ENCODE assay signal across 19 mouse cellular contexts in genomic region chr2:156781836-156782480, GRCm38 (mm10). TPM values are rescaled to one million over a fixed set of nuclear protein-coding genes. Genes with fewer than 3 reads are reported as not detected.
DNase-seq lines count a peak whose midpoint lies in the region; ATAC-seq lines count a peak whose summit lies in the region.
"Had no signal": no experiment of that assay in that cellular context is flagged by ENCODE, and none has a peak within 500 bp of the region (broad histone marks: within the 10 kb centered on the region; RNA-seq: fewer than 3 reads in every experiment).

No protein-coding gene starts in this region.

- WGBS in heart, embryonic 10.5 days, result 64% methylated on average over 4 of the region's 4 CpGs
- 33% methylated on average over 4 of the region's 4 CpGs for WGBS in liver, embryonic 12.5 days (ENCODE audit: insufficient replicate concordance)

- peak overlapping the region; percentile 63 for H3K4me2 ChIP-seq in liver, embryonic 12.5 days
- H3K4me2 ChIP-seq: heart, embryonic 15.5 days; neural tube, embryonic 13.5 days had no signal

- intact Hi-C loops in heart, postnatal 25 days (cut with DNase I), result no loop called here

- H3K9ac ChIP-seq in liver, embryonic 12.5 days, result peak overlapping the region; percentile 40
- H3K9ac ChIP-seq: heart, embryonic 15.5 days; kidney, embryonic 15.5 days; neural tube, embryonic 13.5 days had no signal

- peak overlapping the region; percentile 83 for H3K27ac ChIP-seq in heart, embryonic 10.5 days
- H3K27ac ChIP-seq in liver, embryonic 12.5 days, result peak overlapping the region; percentile 90
- H3K27ac ChIP-seq: kidney, embryonic 15.5 days; neural tube, embryonic 13.5 days had no signal

- peak; percentile 75 for ATAC-seq in liver, embryonic 12.5 days
- no peak for ATAC-seq in erythroid progenitor cell, adult 5-6 weeks (replicated peaks; ENCODE audit: low FRiP score, poor library complexity, severe bottlenecking)
- ATAC-seq: hindbrain, embryonic 16.5 days; midbrain, embryonic 16.5 days; Patski had no signal

- no peaks in the 10 kb centered on the region for H3K9me3 ChIP-seq in heart, embryonic 10.5 days
- peaks cover 8% of the 10 kb centered on the region; the same call in 1 of the 2 replicates for H3K9me3 ChIP-seq in liver, embryonic 12.5 days (replicated peaks)
- H3K9me3 ChIP-seq: heart, embryonic 15.5 days; kidney, embryonic 15.5 days; neural tube, embryonic 13.5 days had no signal

- peaks cover 41% of the 10 kb centered on the region for H3K36me3 ChIP-seq in heart, embryonic 10.5 days
- no peaks in the 10 kb centered on the region for H3K36me3 ChIP-seq in liver, embryonic 12.5 days
- H3K36me3 ChIP-seq: kidney, embryonic 15.5 days; neural tube, embryonic 13.5 days had no signal

- peak; percentile 82 for DNase-seq in heart, embryonic 10.5 days (ENCODE audit: low spot score)
- no peak for DNase-seq in heart, postnatal 25 days (ENCODE audit: low spot score)
- peak; percentile 50 for DNase-seq in testis, postnatal 10 days (ENCODE audit: low spot score)
- no peak for DNase-seq in testis, postnatal 14 days (ENCODE audit: low spot score)
- DNase-seq in adrenal gland, postnatal 36 days, result no peak
- no peak for DNase-seq in MN1 (ENCODE audit: low spot score)
- DNase-seq: adrenal gland, adult 8-10 months; B cell, adult 2 months; cerebellum, postnatal 36 days; left cerebral cortex, postnatal 4 days; lung, postnatal 10 days had no signal

- no peaks in the 10 kb centered on the region for H3K27me3 ChIP-seq in heart, embryonic 10.5 days (ENCODE audit: insufficient read depth, poor library complexity, severe bottlenecking)
- peaks cover 13% of the 10 kb centered on the region; the same call in 1 of the 2 replicates for H3K27me3 ChIP-seq in liver, embryonic 12.5 days (replicated peaks)
- H3K27me3 ChIP-seq: heart, embryonic 15.5 days; Patski had no signal

- no peak overlapping the region for H3K4me3 ChIP-seq in heart, embryonic 10.5 days
- no peak overlapping the region for H3K4me3 ChIP-seq in liver, embryonic 12.5 days
- H3K4me3 ChIP-seq: heart, embryonic 15.5 days; kidney, embryonic 15.5 days; neural tube, embryonic 13.5 days had no signal

- peaks cover 75% of the 10 kb centered on the region for H3K4me1 ChIP-seq in heart, embryonic 10.5 days
- H3K4me1 ChIP-seq in liver, embryonic 12.5 days, result peaks cover 81% of the 10 kb centered on the region

RNA-seq across cellular contexts. Expression of gene Myl9, which starts 6.7 kb away (rescaled TPM):
- 1,471 and 1,998 TPM in 2 replicates for polyA plus RNA-seq in heart, embryonic 10.5 days (2016; fragmentation: Nextera tagmentation; extraction: Ambion mirVana)
- 100 to 1,000 TPM; 200 to 205 TPM for total RNA-seq in heart, postnatal 25 days (2021)
- 70.5 and 76.1 TPM in 2 replicates for polyA plus RNA-seq in liver, embryonic 12.5 days (2016; fragmentation: Nextera tagmentation; extraction: Ambion mirVana)
- 10 to 100 TPM; 56.2 to 67.3 TPM for total RNA-seq in adrenal gland, postnatal 36 days (2021)
- total RNA-seq in erythroid progenitor cell, adult 5-6 weeks (2015; ENCODE audit: low replicate concordance), result 5.0 and 7.2 TPM in 2 replicates
- total RNA-seq in erythroid progenitor cell, adult 5-6 weeks (2017; ENCODE audit: low replicate concordance), result 0.45 and 10.7 TPM in 2 replicates

RNA-seq across cellular contexts. Expression of gene Tgif2, which starts 57.8 kb away (rescaled TPM):
- polyA plus RNA-seq in heart, embryonic 10.5 days (2016; fragmentation: Nextera tagmentation; extraction: Ambion mirVana), result 48.4 and 62.3 TPM in 2 replicates
- total RNA-seq in heart, postnatal 25 days (2021), result under 1 TPM; 0.75 to 0.95 TPM
- 15.4 and 16.2 TPM in 2 replicates for polyA plus RNA-seq in liver, embryonic 12.5 days (2016; fragmentation: Nextera tagmentation; extraction: Ambion mirVana)
- total RNA-seq in adrenal gland, postnatal 36 days (2021), result 1 to 10 TPM; 3.9 to 4.4 TPM
- total RNA-seq in erythroid progenitor cell, adult 5-6 weeks (2015; ENCODE audit: low replicate concordance), result 2.2 and 3.8 TPM in 2 replicates
- total RNA-seq in erythroid progenitor cell, adult 5-6 weeks (2017; ENCODE audit: low replicate concordance), result 1.9 and 18.2 TPM in 2 replicates

Comparison
In these comparisons a context has a peak if more than half of its experiments do, and no peak if none do; other contexts are left out.
1. DNase-seq: peak in heart, embryonic 10.5 days (single experiment) and testis, postnatal 10 days (single experiment); none in heart, postnatal 25 days (single experiment), testis, postnatal 14 days (single experiment), adrenal gland, postnatal 36 days (0 of 2) and MN1 (single experiment).
2. RNA of gene Myl9, which starts 6.7 kb away (total RNA-seq): 200 to 205 TPM in heart, postnatal 25 days and 56.2 to 67.3 TPM in adrenal gland, postnatal 36 days; 0.45 to 10.7 TPM in erythroid progenitor cell, adult 5-6 weeks; every median in the first group is over 4 times any median in the second.